Mouse (Mus musculus) intestine, postnatal 0 days (tissue): ENCODE measurements around the gene Rab8b. TPM values are rescaled to one million over a fixed set of nuclear protein-coding genes. Genes with fewer than 3 reads are reported as not detected.

Experiments
- ATAC-seq: fragments of 200-750 bp; cut with Nextera tagmentation; 2 replicates; pipeline ENCODE4 v1.8.0; 2017; ENCODE audit warnings: mild to moderate bottlenecking, moderate TSS enrichment, moderate library complexity
- H3K27ac ChIP-seq: fragments of 300-500 bp; sonication (generic); 2 replicates; pipeline ENCODE4 v1.5.1; 2014; ENCODE audit warnings: mild to moderate bottlenecking, low read depth, low read length, moderate library complexity
- H3K27me3 ChIP-seq: fragments of 300-500 bp; sonication (generic); replicated peaks from 2 replicates; pipeline ENCODE4 v1.6.1; 2014; ENCODE audit warnings: low read length, mixed read lengths; ENCODE audit not compliant: control insufficient read depth, insufficient read depth
- H3K36me3 ChIP-seq: fragments of 300-500 bp; sonication (generic); 2 replicates; pipeline ENCODE4 v1.6.1; 2014; ENCODE audit warnings: mild to moderate bottlenecking, moderate library complexity; ENCODE audit not compliant: control insufficient read depth, insufficient read depth
- H3K4me1 ChIP-seq: fragments of 300-500 bp; sonication (generic); replicated peaks from 2 replicates; pipeline ENCODE4 v1.6.1; 2014; ENCODE audit warnings: antibody characterized with exemption, low read length, mixed read lengths; ENCODE audit not compliant: control insufficient read depth, insufficient read depth
- H3K4me2 ChIP-seq: fragments of 300-500 bp; sonication (generic); replicated peaks from 2 replicates; pipeline ENCODE4 v1.6.1; 2014; ENCODE audit warnings: low read depth, mild to moderate bottlenecking, moderate library complexity
- H3K4me3 ChIP-seq: fragments of 300-500 bp; sonication (generic); 2 replicates; pipeline ENCODE4 v1.5.1; 2014; ENCODE audit warnings: low read depth, low read length
- H3K9ac ChIP-seq: fragments of 300-500 bp; sonication (generic); 2 replicates; pipeline ENCODE4 v1.6.1; 2014; ENCODE audit warnings: mild to moderate bottlenecking, low read depth, low read length
- H3K9me3 ChIP-seq: fragments of 300-500 bp; sonication (generic); 2 replicates; pipeline ENCODE4 v1.6.1; 2016; ENCODE audit warnings: mixed run types; ENCODE audit not compliant: control insufficient read depth
- CTCF ChIP-seq: sonication (generic); IDR thresholded peaks from 2 replicates; pipeline ENCODE4 v1.5.1; 2016; ENCODE audit warnings: low read depth, mild to moderate bottlenecking, control low read depth, antibody characterized with exemption, moderate library complexity
- WGBS: fragments of 180-500 bp; shearing (Covaris S2); extraction: QIAGEN DNeasy Blood & Tissue Kit; methylation state at CpG from one replicate; pipeline ENCODE4 v1.1.7; 2014; 5-methylcytosine and 5-hydroxymethylcytosine counted together
- polyA plus RNA-seq: library from polyadenylated mRNA; unstranded; fragments of >200 nt; fragmentation: Nextera tagmentation; extraction: Ambion mirVana; gene quantifications from 2 replicates; pipeline ENCODE4 v1.2.1, GENCODE M21; 2015

Rab8b gene
- polyA plus RNA-seq, 1 experiment from 2014 or later, result 16.2 TPM

DNA sequence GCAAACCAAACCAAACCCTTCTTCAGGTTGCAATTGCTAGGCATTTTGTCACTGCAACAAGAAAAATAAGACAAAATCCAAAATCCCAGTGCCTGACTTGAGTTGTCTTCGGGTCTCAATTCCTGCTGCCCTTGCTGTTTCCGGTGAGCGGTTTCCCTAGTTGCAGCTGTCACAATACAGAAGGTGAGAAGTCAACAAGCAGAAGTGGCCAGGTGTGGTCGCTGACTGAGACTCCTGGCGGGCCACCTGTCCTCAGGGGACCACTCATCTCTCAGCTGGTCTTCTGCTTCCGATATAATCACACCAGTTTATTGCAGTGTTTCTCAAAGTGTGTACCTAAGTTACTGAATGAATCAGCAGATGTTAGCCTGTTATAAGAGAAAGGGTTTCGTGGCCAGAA is 10.9 kb upstream of the Rab8b start:
- H3K9me3 ChIP-seq, result no peaks in the 10 kb centered on the region
- H3K27me3 ChIP-seq, result no peaks in the 10 kb centered on the region
- H3K27ac ChIP-seq, result no peak overlapping the region
- WGBS, result 44% methylated on average over 7 of the region's 7 CpGs
- no peaks in the 10 kb centered on the region for H3K36me3 ChIP-seq
- H3K4me1 ChIP-seq, result no peaks in the 10 kb centered on the region
- TF ChIP-seq CTCF, result no peak
- no peak overlapping the region for H3K4me2 ChIP-seq
- H3K4me3 ChIP-seq, result no peak overlapping the region
- no peak overlapping the region for H3K9ac ChIP-seq
- no peak for ATAC-seq

DNA sequence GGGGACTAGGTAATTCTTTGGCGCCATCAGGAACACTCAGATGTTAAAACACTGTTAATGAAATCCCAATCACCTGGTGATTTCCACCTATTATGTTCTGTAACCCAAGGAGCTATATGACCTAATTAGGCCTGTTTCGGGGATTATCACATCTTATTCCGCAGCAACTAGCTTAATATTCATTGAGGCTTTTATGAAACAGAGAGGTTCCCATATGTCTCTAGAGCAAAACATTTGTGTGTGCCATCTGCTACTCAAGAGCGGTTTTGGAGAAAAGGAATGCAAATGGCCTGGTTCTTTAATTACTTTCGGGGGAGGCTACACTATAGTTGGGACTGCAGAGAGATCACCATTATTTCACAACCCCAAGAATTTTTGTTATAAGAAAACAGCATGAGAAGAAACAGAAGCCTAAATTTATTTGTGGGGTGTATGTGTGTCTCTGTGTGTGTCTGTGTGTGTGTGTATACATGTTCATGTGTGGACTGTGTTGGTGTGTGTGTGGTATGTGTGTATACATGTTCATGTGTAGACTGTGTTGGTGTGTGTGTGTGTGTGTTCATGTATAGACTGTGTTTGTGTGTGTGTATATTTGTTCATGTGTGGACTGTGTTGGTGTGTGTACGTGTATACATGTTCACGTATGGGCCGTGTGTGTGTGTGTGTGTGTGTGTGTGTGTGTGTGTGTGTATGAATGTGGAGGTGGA is 8.4 kb upstream of the Rab8b start:
- no peak for ATAC-seq
- no peak overlapping the region for H3K4me3 ChIP-seq
- H3K4me1 ChIP-seq, result no peaks in the 10 kb centered on the region
- WGBS, result 89% methylated on average over 8 of the region's 8 CpGs
- H3K9me3 ChIP-seq, result no peaks in the 10 kb centered on the region
- H3K27ac ChIP-seq, result no peak overlapping the region
- no peaks in the 10 kb centered on the region for H3K27me3 ChIP-seq
- H3K9ac ChIP-seq, result no peak overlapping the region
- no peak overlapping the region for H3K4me2 ChIP-seq
- no peaks in the 10 kb centered on the region for H3K36me3 ChIP-seq
- no peak for TF ChIP-seq CTCF

DNA sequence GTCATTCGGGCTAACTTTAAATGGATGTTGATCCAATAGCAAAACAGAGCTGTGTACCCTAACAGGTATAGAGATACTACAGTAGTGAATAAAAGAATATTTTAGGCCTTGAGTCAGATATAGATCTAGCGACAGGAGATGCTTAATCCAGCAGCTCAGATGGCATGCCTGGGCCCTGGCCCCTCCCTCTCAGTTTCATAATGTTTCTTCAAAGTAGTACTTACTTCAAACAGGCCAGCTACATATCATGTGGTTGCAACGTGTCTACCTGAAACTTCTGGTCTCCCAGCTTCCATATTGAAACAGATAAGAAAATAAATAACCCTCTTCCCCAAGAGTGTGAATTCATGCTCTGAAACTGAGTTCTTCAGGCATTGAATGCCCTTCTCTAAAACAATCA is 6.4 kb upstream of the Rab8b start:
- no peak overlapping the region for H3K9ac ChIP-seq
- H3K4me1 ChIP-seq, result no peaks in the 10 kb centered on the region
- H3K9me3 ChIP-seq, result no peaks in the 10 kb centered on the region
- H3K36me3 ChIP-seq, result no peaks in the 10 kb centered on the region
- no peaks in the 10 kb centered on the region for H3K27me3 ChIP-seq
- H3K4me3 ChIP-seq, result no peak overlapping the region
- TF ChIP-seq CTCF, result no peak
- WGBS, result 69% methylated on average over 3 of the region's 3 CpGs
- ATAC-seq, result no peak
- H3K4me2 ChIP-seq, result no peak overlapping the region
- H3K27ac ChIP-seq, result no peak overlapping the region

DNA sequence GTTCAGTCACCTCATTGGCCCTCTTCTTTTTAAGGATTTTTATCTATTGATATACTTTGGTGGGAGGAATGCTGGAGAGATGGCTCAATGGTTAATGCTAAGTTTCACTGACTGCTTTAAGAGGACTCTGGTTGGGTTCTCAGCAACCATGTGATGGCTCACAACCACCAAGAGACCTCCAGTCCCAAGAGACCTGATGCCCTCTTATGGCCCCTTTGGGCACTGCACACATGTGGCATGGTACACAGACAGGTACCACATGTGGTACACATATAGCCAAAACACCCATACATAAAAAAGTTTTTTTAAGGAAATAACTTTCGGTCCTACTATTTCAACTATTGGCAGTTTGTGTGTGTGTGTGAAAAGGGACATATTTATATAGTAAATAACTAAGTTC is 2.6 kb upstream of the Rab8b start:
- H3K27ac ChIP-seq, result no peak overlapping the region
- H3K9ac ChIP-seq, result no peak overlapping the region
- peak; percentile 31; the same call in 1 of the 2 replicates for TF ChIP-seq CTCF
- WGBS, result 96% methylated on average over 1 of the region's 1 CpGs
- peaks cover 5% of the 10 kb centered on the region; the same call in 1 of the 2 replicates for H3K4me1 ChIP-seq
- no peak overlapping the region for H3K4me3 ChIP-seq
- no peak overlapping the region for H3K4me2 ChIP-seq
- no peaks in the 10 kb centered on the region for H3K9me3 ChIP-seq
- H3K27me3 ChIP-seq, result no peaks in the 10 kb centered on the region
- H3K36me3 ChIP-seq, result no peaks in the 10 kb centered on the region
- ATAC-seq, result no peak

DNA sequence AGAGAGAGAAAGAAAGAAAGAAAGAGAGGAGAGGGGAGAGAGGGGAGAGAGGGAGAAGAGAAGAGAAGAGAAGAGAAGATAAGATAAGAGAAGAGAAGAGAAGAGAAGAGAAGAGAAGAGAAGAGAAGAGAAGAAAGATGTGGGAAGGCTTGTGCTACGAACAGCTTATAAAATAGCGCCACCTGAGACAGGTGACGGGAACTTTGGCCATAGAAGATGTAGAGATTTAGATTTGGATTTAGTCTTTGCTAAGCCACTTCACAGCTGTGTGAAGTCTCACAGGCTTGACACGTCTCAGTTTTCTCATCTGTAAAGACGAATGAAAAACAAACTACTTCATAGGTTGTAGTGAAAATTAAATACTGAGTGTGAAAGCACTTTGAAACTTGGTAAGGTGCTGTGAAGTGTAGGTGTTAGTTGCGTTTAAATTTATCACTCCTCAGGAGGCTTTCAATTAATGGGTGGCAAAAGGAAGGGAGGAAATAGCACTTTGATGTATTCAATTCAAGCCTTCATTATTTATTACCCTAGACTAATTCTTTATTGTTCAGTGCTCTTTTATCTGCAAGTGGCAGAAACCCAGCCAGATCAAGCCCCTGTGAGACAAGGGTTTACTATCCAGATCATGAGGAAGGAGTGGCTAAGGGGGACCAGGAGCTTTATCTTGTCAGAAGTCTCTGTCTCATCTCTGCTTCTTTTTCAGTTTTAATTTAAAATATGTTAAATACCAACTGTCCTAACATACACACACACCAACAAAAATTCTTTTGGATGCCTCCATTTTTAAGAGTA is 1.2 kb upstream of the Rab8b start:
- Histone ChIP-seq H3K27me3 (no peaks in the 10 kb centered on the region), H3K36me3 (no peaks in the 10 kb centered on the region), H3K4me3 (no peak overlapping the region; the same call in 1 of the 2 replicates)

DNA sequence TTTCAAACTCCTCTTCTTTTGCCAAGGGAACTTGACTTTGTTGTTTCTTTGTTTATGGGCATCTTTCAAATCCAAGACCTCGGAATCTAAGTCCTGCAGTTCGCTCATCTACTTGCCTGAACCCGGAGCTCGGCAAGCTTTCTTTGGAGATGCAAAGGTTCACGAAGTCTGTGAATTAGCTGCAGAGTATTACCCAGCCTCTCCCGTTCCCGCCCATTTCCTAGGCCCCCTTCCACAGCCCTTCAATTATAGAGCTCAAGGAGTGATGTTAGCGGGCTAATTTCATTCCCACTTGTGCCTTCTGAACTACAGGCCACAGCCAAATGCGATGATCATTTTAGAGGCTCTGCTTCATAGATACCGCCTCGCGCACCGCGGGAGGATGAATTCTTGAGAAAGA is 494 bp upstream of the Rab8b start:
- Histone ChIP-seq H3K27ac (no peak overlapping the region), H3K4me1 (peaks cover 15% of the 10 kb centered on the region), H3K9ac (peak overlapping the region; percentile 73; the same call in 1 of the 2 replicates), H3K36me3 (no peaks in the 10 kb centered on the region), H3K4me2 (peak overlapping the region; percentile 72), H3K4me3 (peak overlapping the region; percentile 91), H3K9me3 (no peaks in the 10 kb centered on the region), H3K27me3 (no peaks in the 10 kb centered on the region)
- WGBS, result under 1% methylated on average over 14 of the region's 14 CpGs
- no peak for ATAC-seq
- no peak for TF ChIP-seq CTCF

More for the DNA sequence above, 1.2 kb upstream of the Rab8b start:
- no peak for ATAC-seq
- H3K4me2 ChIP-seq, result peak overlapping the region; percentile 72
- WGBS, result 14% methylated on average over 6 of the region's 6 CpGs
- H3K9me3 ChIP-seq, result no peaks in the 10 kb centered on the region
- H3K4me1 ChIP-seq, result peaks cover 9% of the 10 kb centered on the region; the same call in 1 of the 2 replicates
- H3K9ac ChIP-seq, result no peak overlapping the region
- no peak overlapping the region for H3K27ac ChIP-seq
- TF ChIP-seq CTCF, result peak; percentile 52
